Mouse (Mus musculus) hindbrain, embryonic 10.5 days (tissue): ENCODE results near the gene Ezr. TPM values are rescaled to one million over a fixed set of nuclear protein-coding genes. Genes with fewer than 3 reads are reported as not detected.
"Not testable (repeated sequence)": the region's sequence is repeated elsewhere in the genome, so short reads cannot be mapped to it uniquely, and the experiment has no call there.

Source experiments
- DNase-seq: peaks from one replicate; pipeline ENCODE4 v3.0.0-alpha.2; 2017; ENCODE audit warnings: low spot score
- H3K27ac ChIP-seq: fragments of 300-500 bp; sonication (generic); 2 replicates; pipeline ENCODE4 v1.5.1; 2016; ENCODE audit warnings: mild to moderate bottlenecking, moderate library complexity
- H3K27me3 ChIP-seq: fragments of 300-500 bp; sonication (generic); 2 replicates; pipeline ENCODE4 v1.6.1; 2016; ENCODE audit warnings: mild to moderate bottlenecking; ENCODE audit not compliant: poor library complexity, insufficient read depth, severe bottlenecking
- H3K36me3 ChIP-seq: fragments of 300-500 bp; sonication (generic); 2 replicates; pipeline ENCODE4 v1.6.1; 2016; ENCODE audit warnings: mild to moderate bottlenecking, moderate library complexity
- H3K4me1 ChIP-seq: fragments of 300-500 bp; sonication (generic); replicated peaks from 2 replicates; pipeline ENCODE4 v1.6.1; 2016; ENCODE audit warnings: mild to moderate bottlenecking
- H3K4me3 ChIP-seq: fragments of 300-500 bp; sonication (generic); 2 replicates; pipeline ENCODE4 v1.5.1; 2016; ENCODE audit warnings: mild to moderate bottlenecking, moderate library complexity
- H3K9me3 ChIP-seq: fragments of 300-500 bp; sonication (generic); 2 replicates; pipeline ENCODE4 v1.6.1; 2016; ENCODE audit warnings: mild to moderate bottlenecking, moderate library complexity
- WGBS: fragments of 180-500 bp; shearing (Covaris S2); methylation state at CpG from one replicate; pipeline ENCODE4 v1.1.7; 2016; 5-methylcytosine and 5-hydroxymethylcytosine counted together
- polyA plus RNA-seq: library from polyadenylated mRNA; unstranded; fragments of >200 nt; fragmentation: Nextera tagmentation; extraction: Ambion mirVana; gene quantifications from 2 replicates; pipeline ENCODE4 v1.2.1, GENCODE M21; 2016

Gene Ezr
- polyA plus RNA-seq, 1 experiment from 2014 or later: 99.4 TPM

DNA sequence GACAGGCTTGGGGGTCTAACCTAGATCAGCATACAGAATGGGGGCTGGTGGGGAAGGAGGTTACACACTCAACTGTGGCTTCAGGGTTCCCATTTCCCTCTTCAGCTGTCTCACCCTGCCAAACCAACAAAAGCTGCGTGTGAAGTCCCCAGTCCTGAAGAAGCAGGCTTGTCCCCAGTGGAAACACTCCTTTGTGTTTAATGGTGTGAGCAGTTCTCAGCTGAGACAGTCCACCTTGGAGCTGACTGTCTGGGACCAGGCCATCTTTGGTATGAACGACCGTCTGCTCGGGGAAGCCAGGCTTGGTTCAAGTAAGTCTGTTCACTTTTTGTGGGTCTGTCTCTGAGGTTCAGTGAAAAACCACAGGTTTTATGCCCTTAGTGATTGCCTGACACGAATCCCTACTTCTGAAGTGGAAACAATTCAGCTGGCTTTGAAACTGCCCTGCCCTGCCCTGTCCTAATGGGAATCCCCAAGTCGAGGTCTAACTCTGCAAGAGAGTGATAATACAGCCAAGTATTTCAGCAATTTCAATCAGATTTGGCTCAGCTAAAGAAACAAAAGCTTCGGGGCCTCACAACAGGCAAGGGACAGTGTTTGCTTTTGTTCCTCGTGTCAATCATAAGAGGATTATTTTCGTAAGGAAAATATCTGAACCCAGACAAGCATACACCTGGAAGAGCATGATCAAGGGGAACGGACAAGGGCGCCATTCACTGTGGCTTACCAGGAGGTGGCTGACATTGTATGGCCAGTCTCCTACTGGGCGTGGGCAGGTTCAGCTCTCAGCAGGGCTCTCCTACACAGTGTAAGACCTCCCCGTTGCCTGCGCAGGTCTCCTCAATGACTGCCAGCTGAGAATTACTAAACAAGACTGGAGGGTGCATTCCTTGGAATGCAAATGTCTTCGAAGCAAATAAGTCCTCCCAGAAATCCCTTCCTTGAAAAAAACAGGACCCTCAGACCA lies 46.0 kb downstream of the Ezr start:
- peak; percentile 40 for DNase-seq
- no peaks in the 10 kb centered on the region for H3K27me3 ChIP-seq
- peaks cover 58% of the 10 kb centered on the region for H3K4me1 ChIP-seq
- H3K4me3 ChIP-seq: no peak overlapping the region
- H3K9me3 ChIP-seq: no peaks in the 10 kb centered on the region
- H3K27ac ChIP-seq: peak overlapping the region; percentile 57
- peaks cover 34% of the 10 kb centered on the region for H3K36me3 ChIP-seq
- 32% methylated on average over 15 of the region's 15 CpGs for whole genome bisulfite sequencing

DNA sequence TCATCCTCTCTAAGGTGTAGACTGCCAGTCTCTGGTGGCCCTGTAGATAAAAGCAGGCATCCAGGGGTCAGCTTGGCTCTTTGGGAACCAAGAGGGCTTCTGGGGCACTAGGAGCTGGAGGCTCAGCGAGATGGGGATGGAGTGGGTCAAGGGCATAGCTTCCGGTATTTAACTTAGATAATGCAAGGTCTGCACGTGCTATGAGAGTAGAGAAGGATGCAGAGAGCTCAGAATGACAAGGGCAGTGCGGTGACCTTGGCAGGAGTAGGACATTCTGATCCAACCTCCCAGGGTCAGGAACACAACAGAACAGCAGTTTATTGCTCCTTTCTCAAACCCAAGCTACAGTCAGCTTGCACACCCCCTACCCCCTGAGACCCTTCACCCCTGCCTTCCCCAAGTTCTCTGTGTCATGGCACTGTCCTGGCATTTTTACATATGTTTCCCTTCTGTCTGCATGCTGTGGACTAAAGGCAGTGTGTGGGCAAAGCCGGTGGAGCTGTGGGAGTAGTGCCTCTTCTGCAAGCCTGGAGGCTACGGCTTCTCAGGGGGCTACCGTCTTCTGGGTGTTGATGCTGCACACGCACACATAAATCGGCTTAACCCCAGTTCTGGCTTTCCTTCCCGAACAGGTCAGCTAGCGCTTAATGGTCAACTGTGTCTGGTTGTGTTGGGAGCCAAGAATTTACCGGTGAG lies 47.7 kb downstream of the Ezr start:
- Histone ChIP-seq H3K27ac (0 out of 2 replicates have a peak overlapping the region, but pooled peaks have one; percentile 35), H3K4me3 (no peak overlapping the region), H3K9me3 (no peaks in the 10 kb centered on the region), H3K4me1 (peaks cover 44% of the 10 kb centered on the region), H3K27me3 (no peaks in the 10 kb centered on the region), H3K36me3 (peaks cover 19% of the 10 kb centered on the region)
- DNase-seq: no peak
- 92% methylated on average over 12 of the region's 12 CpGs for WGBS

DNA sequence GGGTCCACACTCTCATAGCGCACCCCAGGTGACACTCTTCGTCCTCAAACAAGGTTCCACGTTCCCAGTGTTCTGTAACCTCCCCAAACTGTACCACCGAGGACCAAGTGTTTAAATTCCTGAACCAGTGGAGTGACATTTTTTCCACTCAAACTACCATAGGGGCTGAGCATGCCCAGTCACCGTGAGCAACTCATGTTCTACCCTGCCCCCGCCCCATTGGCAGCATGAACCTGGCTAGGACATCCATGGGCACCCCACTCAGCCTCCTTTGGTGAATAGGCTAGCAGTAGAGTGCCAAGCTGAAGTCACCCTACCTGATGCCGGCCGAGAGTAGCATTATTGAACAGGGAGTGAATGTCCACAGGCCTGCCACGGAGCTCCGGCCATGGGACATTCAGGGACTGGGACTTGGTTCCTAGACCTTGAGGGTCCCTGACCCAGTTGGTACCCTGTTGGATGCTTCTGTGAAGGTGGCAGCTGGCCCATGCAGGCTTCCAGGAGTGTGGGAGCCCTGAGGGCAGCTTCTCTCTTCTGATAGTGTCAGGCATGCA lies 49.2 kb downstream of the Ezr start:
- peaks cover 41% of the 10 kb centered on the region for H3K4me1 ChIP-seq
- H3K27ac ChIP-seq: no peak overlapping the region
- H3K27me3 ChIP-seq: no peaks in the 10 kb centered on the region
- 93% methylated on average over 10 of the region's 10 CpGs for WGBS
- no peaks in the 10 kb centered on the region for H3K9me3 ChIP-seq
- DNase-seq: no peak
- no peak overlapping the region for H3K4me3 ChIP-seq
- peaks cover 5% of the 10 kb centered on the region; the same call in 1 of the 2 replicates for H3K36me3 ChIP-seq

DNA sequence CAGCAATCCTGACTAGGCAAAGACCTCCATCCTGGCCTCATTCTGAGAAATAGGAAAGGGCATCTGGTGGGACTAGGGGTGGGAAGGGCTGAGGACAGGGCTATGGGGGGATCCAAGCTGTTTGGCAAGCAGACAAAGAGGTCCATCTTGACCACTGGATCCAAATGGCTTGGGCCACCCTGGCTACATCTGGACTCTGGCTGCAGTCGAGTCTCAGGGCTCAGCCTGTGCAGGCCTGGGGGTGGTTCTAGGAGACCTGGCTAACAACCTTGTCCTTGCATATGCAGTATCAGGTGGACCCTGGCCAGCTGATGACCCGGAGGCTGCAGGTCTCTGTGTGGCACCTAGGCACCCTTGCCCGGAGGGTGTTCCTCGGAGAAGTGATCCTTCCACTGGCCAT lies 49.9 kb downstream of the Ezr start:
- H3K4me3 ChIP-seq: no peak overlapping the region
- H3K27ac ChIP-seq: no peak overlapping the region
- DNase-seq: no peak
- H3K36me3 ChIP-seq: 0 out of 2 replicates have a peak, but pooled peaks cover 3% of the 10 kb centered on the region
- WGBS: 96% methylated on average over 4 of the region's 4 CpGs
- no peaks in the 10 kb centered on the region for H3K9me3 ChIP-seq
- no peaks in the 10 kb centered on the region for H3K27me3 ChIP-seq
- peaks cover 34% of the 10 kb centered on the region for H3K4me1 ChIP-seq

DNA sequence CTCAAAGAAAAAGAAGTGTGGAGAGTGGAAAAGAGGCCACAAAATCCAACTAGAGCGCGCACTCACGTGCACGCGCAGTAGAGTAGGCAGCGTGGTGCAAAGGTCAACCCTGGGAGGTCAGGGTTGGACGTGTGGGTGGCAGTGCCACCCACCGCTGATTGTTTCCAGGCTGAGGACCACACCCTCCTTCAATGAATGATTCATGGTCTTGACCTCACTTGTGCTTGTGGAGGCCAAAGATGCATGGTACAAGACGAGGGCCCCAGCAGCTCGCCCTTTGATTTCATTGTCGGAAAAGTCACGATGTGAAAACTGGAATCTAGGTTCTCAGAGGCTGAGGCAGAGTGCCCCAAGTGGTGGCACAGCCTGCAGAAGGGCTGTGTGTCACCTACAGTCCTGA lies 51.0 kb downstream of the Ezr start:
- H3K4me3 ChIP-seq: no peak overlapping the region
- H3K36me3 ChIP-seq: no peaks in the 10 kb centered on the region
- H3K9me3 ChIP-seq: no peaks in the 10 kb centered on the region
- 72% methylated on average over 12 of the region's 12 CpGs for WGBS
- 0 out of 2 replicates have a peak overlapping the region, but pooled peaks have one; percentile 29 for H3K27ac ChIP-seq
- H3K4me1 ChIP-seq: peaks cover 24% of the 10 kb centered on the region
- H3K27me3 ChIP-seq: no peaks in the 10 kb centered on the region
- DNase-seq: no peak

DNA sequence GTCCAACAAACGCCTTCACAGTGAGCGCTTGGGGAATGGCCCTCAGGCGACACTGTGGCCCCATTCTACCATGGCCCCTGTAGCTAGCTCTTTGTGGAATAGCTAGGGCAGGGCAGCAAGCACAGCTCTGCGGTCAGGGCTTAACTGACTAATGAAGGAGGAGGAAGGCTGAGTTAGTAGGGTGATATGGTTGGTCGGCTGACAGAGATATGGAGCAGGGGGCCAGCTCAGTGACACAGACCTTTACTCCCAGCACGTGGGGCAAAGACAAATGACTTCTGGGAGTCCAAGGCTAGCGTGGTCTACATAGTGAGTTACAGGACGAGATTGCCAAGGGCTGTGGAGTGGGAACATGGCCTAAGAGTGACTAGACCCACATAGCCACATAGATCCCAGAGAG lies 51.5 kb downstream of the Ezr start:
- H3K4me3 ChIP-seq: no peak overlapping the region
- peaks cover 19% of the 10 kb centered on the region for H3K4me1 ChIP-seq
- no peaks in the 10 kb centered on the region for H3K9me3 ChIP-seq
- 78% methylated on average over 8 of the region's 8 CpGs for WGBS
- H3K27ac ChIP-seq: 0 out of 2 replicates have a peak overlapping the region, but pooled peaks have one; percentile 29
- no peak for DNase-seq
- no peaks in the 10 kb centered on the region for H3K27me3 ChIP-seq
- no peaks in the 10 kb centered on the region for H3K36me3 ChIP-seq

DNA sequence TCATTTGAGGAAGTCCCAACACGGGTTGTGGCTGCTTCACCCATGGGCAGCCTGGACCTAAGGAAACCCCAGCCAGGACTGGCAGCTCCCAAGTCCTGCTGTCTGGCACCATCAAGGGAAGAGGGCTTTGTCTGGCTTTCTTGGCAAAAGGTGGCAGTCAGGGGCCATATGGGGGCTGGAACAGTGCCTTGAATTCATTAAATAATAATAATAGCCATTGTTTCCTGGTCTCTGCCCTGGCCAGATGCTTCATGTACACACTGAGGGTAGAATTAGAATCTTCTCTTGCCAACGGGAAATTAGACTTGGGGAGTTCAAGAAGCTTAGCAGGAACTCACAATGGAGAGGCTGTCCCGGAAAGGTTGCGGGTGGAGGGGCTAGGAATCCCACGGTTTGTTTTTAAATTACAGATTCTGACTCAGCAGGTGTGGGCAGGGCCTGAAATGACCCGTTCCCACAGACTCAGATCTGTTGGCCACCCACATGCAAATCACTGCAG lies 53.3 kb downstream of the Ezr start:
- WGBS: 24% methylated on average over 6 of the region's 6 CpGs
- Histone ChIP-seq H3K27me3 (no peaks in the 10 kb centered on the region), H3K27ac (peak overlapping the region; percentile 64), H3K4me3 (no peak overlapping the region), H3K36me3 (no peaks in the 10 kb centered on the region), H3K4me1 (peaks cover 12% of the 10 kb centered on the region), H3K9me3 (no peaks in the 10 kb centered on the region)
- DNase-seq: peak; percentile 30

DNA sequence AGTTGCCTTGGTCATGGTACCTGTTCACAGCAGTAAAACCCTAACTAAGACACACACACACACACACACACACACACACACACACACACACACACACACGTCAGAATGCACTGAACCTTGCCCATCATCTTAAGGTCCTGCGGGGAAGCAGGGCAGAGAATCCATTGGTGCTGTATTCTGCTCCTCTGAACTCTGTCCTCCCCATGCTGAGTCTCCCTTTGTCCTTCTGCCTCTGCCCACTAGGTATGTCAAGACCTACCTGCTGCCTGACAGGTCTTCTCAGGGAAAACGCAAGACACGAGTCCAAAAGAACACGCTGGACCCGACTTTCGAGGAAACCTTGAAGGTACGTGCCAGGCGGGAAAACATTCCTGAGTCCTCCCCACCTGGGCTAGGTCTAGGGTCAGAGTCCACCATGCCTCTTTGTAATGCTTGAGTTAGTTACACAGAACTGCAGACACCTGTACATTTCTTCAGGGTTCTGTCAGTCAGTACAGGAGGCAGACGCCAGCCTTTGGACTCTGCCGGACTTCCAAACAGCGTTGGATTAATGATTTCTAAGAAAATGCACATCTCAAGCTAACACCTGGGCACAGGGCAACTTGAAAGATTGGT lies 54.5 kb downstream of the Ezr start:
- Histone ChIP-seq H3K27me3 (no peaks in the 10 kb centered on the region), H3K4me3 (no peak overlapping the region), H3K9me3 (no peaks in the 10 kb centered on the region), H3K4me1 (peaks cover 12% of the 10 kb centered on the region), H3K36me3 (no peaks in the 10 kb centered on the region), H3K27ac (no peak overlapping the region)
- WGBS: 95% methylated on average over 12 of the region's 12 CpGs
- DNase-seq: no peak

DNA sequence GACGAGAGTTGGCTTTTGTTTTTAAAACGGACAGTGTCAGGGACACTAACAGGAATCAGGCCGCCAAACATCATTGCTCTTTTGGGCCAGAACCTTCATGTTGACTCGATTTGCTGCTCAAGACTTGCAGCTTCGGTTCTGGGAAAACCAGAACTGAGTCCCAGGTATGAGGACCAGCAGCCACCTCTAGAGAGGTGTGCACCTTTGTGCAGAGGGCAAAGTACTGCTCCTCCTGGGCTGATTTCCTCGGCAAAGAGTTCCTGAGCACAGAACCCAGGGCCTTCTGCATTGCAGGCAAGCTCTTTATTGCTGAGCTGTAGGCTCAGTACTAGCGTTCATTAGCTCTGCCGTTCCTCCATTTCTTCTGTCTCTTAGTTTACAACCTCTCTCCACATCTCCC lies 68.6 kb downstream of the Ezr start:
- H3K36me3 ChIP-seq, H3K4me3 ChIP-seq, DNase-seq, H3K27ac ChIP-seq, H3K9me3 ChIP-seq, H3K27me3 ChIP-seq, H3K4me1 ChIP-seq: not testable (repeated sequence)
- WGBS: 84% methylated on average over 8 of the region's 8 CpGs

DNA sequence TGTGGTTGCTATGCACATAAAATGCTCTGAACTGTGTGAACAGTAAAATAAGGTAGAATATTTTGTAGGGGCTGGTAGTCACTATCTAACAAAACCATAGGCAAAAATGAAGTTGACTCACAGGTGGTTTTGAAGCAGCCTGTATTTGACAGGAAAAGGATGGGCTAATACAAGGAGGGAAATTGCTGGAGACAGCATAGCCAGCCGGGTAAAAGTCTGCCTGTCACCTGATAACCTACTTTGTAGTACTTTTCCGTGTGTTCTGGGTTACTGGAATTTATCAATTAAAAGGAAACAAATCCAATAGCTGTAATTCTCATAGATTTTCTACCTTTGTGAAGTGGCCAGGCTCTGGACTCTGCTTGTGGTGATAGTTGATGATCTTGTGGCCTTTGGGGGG lies 69.1 kb downstream of the Ezr start:
- not testable (repeated sequence) for H3K36me3 ChIP-seq, H3K4me1 ChIP-seq
- WGBS: 75% methylated on average over 2 of the region's 2 CpGs

DNA sequence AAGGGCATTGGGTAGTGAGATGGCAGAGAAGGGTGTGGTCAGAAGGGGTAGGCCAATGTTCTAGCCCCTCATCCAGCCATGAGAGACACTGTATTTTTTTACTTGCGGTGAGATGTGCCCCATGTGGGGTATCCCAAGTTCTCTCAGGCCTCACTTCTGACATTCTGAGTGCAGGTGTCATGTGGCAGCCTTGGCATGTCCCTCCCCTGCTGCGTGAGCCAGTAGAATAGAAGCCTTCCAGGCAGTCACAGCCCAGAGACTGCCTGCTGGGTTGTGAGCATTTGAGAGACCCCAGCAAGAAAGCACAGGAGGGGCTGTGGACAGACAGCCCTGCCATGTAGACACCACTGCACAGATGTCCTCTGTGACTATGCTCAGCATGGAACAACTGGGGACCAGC lies 74.4 kb downstream of the Ezr start:
- not testable (repeated sequence) for DNase-seq, H3K9me3 ChIP-seq, H3K36me3 ChIP-seq, H3K4me3 ChIP-seq, H3K27me3 ChIP-seq, H3K4me1 ChIP-seq, H3K27ac ChIP-seq
- 65% methylated on average over 2 of the region's 2 CpGs for WGBS

More for the DNA sequence above, 69.1 kb downstream of the Ezr start:
- not testable (repeated sequence) for H3K9me3 ChIP-seq, H3K27ac ChIP-seq, H3K27me3 ChIP-seq, DNase-seq, H3K4me3 ChIP-seq

DNA sequence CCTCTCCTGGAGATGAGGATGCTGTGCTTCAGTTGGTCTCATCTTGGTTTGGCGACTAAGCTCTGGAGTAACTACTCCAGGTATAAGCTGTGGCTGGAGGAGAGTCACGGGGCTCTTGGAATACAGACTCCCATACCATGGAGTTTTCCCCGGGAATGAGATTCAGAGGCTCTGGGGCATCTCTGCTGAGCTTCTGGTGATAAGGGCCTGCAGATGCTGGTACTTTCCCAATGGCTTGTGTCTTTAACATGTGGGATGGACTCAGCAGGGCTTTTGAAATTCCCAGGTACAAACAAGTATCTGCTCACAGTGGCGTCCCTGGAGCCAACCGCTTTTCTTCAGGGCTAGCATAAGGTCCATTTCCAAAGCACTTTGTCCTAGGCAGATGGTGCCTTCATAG lies 75.2 kb downstream of the Ezr start:
- not testable (repeated sequence) for H3K27ac ChIP-seq, H3K4me1 ChIP-seq, H3K4me3 ChIP-seq, H3K9me3 ChIP-seq, DNase-seq, H3K36me3 ChIP-seq, H3K27me3 ChIP-seq
- 91% methylated on average over 5 of the region's 5 CpGs for WGBS
